Mouse (Mus musculus): ENCODE measurements around the gene Zmym6.

GRCm38 (mm10) chr4:127125834-127126463 is 48.8 kb downstream of the Zmym6 start:
- TF ChIP-seq CTCF (IDR thresholded peaks at IDR 0.05) = no peak
- TF ChIP-seq POLR2A (IDR thresholded peaks at IDR 0.05; ENCODE audit: insufficient read depth, low read depth, low read length) = peak; percentile 50
- TF ChIP-seq EP300 (IDR thresholded peaks at IDR 0.05; ENCODE audit: insufficient read depth, low read depth, low read length) = no peak
